Mouse (Mus musculus): ENCODE measurements around the gene Ppp2r3c. TPM values are rescaled to one million over a fixed set of nuclear protein-coding genes. Genes with fewer than 3 reads are reported as not detected.
"Not testable (repeated sequence)": the region's sequence is repeated elsewhere in the genome, so short reads cannot be mapped to it uniquely, and the experiment has no call there.

Ppp2r3c gene
- polyA plus RNA-seq, 1 experiment from 2014 or later, result 9.5 TPM

GRCm38 (mm10) chr12:55313901-55314300 is 11.1 kb upstream of the Ppp2r3c start:
- WGBS, result 88% methylated on average over 5 of the region's 5 CpGs
- Histone ChIP-seq H3K9me3 (replicated peaks) (no peaks in the 10 kb centered on the region), H3K36me3 (no peaks in the 10 kb centered on the region; the same call in 1 of the 2 replicates), H3K4me3 (no peak overlapping the region), H3K4me1 (replicated peaks) (peaks cover 2% of the 10 kb centered on the region; the same call in 1 of the 2 replicates), H3K27ac (no peak overlapping the region), H3K4me2 (no peak overlapping the region), H3K9ac (no peak overlapping the region), H3K27me3 (no peaks in the 10 kb centered on the region)
- ATAC-seq (replicated peaks; ENCODE audit: insufficient number of reproducible peaks, insufficient read depth, low FRiP score, low read depth), result no peak

- no peak overlapping the region for H3K27ac ChIP-seq
- WGBS, result 83% methylated on average over 7 of the region's 7 CpGs
- no peaks in the 10 kb centered on the region for H3K9me3 ChIP-seq (replicated peaks)
- H3K9ac ChIP-seq, result no peak overlapping the region
- ATAC-seq (replicated peaks; ENCODE audit: insufficient number of reproducible peaks, insufficient read depth, low FRiP score, low read depth), result no peak
- no peak overlapping the region for H3K4me2 ChIP-seq
- no peaks in the 10 kb centered on the region; the same call in 1 of the 2 replicates for H3K36me3 ChIP-seq
- H3K27me3 ChIP-seq, result no peaks in the 10 kb centered on the region
- H3K4me3 ChIP-seq, result no peak overlapping the region
- peaks cover 2% of the 10 kb centered on the region; the same call in 1 of the 2 replicates for H3K4me1 ChIP-seq (replicated peaks)
Measured at GRCm38 (mm10) chr12:55311841-55312240, 9.0 kb upstream of the Ppp2r3c start.

- Histone ChIP-seq H3K4me3 (no peak overlapping the region), H3K4me2 (no peak overlapping the region), H3K9ac (no peak overlapping the region), H3K4me1 (replicated peaks) (no peaks in the 10 kb centered on the region), H3K27me3 (no peaks in the 10 kb centered on the region), H3K27ac (no peak overlapping the region), H3K36me3 (no peaks in the 10 kb centered on the region; the same call in 1 of the 2 replicates), H3K9me3 (replicated peaks) (no peaks in the 10 kb centered on the region)
- WGBS, result 76% methylated on average over 8 of the region's 8 CpGs
- no peak for ATAC-seq (replicated peaks; ENCODE audit: insufficient number of reproducible peaks, insufficient read depth, low FRiP score, low read depth)
Measured at GRCm38 (mm10) chr12:55309501-55309900, 6.7 kb upstream of the Ppp2r3c start.

GRCm38 (mm10) chr12:55308731-55309130 is 5.9 kb upstream of the Ppp2r3c start:
- H3K9me3 ChIP-seq (replicated peaks), result no peaks in the 10 kb centered on the region
- no peaks in the 10 kb centered on the region; the same call in 1 of the 2 replicates for H3K36me3 ChIP-seq
- no peaks in the 10 kb centered on the region for H3K27me3 ChIP-seq
- no peak overlapping the region for H3K4me3 ChIP-seq
- H3K4me2 ChIP-seq, result no peak overlapping the region
- H3K9ac ChIP-seq, result no peak overlapping the region
- ATAC-seq (replicated peaks; ENCODE audit: insufficient number of reproducible peaks, insufficient read depth, low FRiP score, low read depth), result no peak
- no peak overlapping the region for H3K27ac ChIP-seq
- peaks cover 5% of the 10 kb centered on the region for H3K4me1 ChIP-seq (replicated peaks)
- WGBS, result 92% methylated on average over 9 of the region's 9 CpGs

GRCm38 (mm10) chr12:55307566-55307965 is 4.8 kb upstream of the Ppp2r3c start:
- H3K36me3 ChIP-seq, result no peaks in the 10 kb centered on the region; the same call in 1 of the 2 replicates
- H3K9ac ChIP-seq, result no peak overlapping the region
- no peak overlapping the region for H3K4me3 ChIP-seq
- WGBS, result 87% methylated on average over 6 of the region's 6 CpGs
- no peak overlapping the region for H3K27ac ChIP-seq
- H3K4me2 ChIP-seq, result no peak overlapping the region
- no peak for ATAC-seq (replicated peaks; ENCODE audit: insufficient number of reproducible peaks, insufficient read depth, low FRiP score, low read depth)
- H3K9me3 ChIP-seq (replicated peaks), result no peaks in the 10 kb centered on the region
- H3K27me3 ChIP-seq, result no peaks in the 10 kb centered on the region
- H3K4me1 ChIP-seq (replicated peaks), result peaks cover 7% of the 10 kb centered on the region

- no peak overlapping the region for H3K27ac ChIP-seq
- H3K36me3 ChIP-seq, result no peaks in the 10 kb centered on the region; the same call in 1 of the 2 replicates
- H3K9ac ChIP-seq, result no peak overlapping the region
- 89% methylated on average over 4 of the region's 4 CpGs for WGBS
- H3K4me2 ChIP-seq, result no peak overlapping the region
- H3K4me1 ChIP-seq (replicated peaks), result peaks cover 13% of the 10 kb centered on the region
- H3K9me3 ChIP-seq (replicated peaks), result no peaks in the 10 kb centered on the region
- no peak for ATAC-seq (replicated peaks; ENCODE audit: insufficient number of reproducible peaks, insufficient read depth, low FRiP score, low read depth)
- H3K27me3 ChIP-seq, result no peaks in the 10 kb centered on the region
- H3K4me3 ChIP-seq, result no peak overlapping the region
Measured at GRCm38 (mm10) chr12:55306371-55306770, 3.6 kb upstream of the Ppp2r3c start.

GRCm38 (mm10) chr12:55301472-55302300 is 1.1 kb downstream of the Ppp2r3c start:
- 44% methylated on average over 11 of the region's 11 CpGs for WGBS
- Histone ChIP-seq H3K36me3 (peaks cover 16% of the 10 kb centered on the region), H3K4me2 (peak overlapping the region; percentile 64), H3K4me1 (replicated peaks) (peaks cover 22% of the 10 kb centered on the region), H3K9ac (peak overlapping the region; percentile 67), H3K9me3 (replicated peaks) (no peaks in the 10 kb centered on the region), H3K4me3 (peak overlapping the region; percentile 62), H3K27me3 (no peaks in the 10 kb centered on the region), H3K27ac (peak overlapping the region; percentile 94)
- ATAC-seq (replicated peaks; ENCODE audit: insufficient number of reproducible peaks, insufficient read depth, low FRiP score, low read depth), result no peak

- Histone ChIP-seq H3K4me3 (peak overlapping the region; percentile 62; the same call in 1 of the 2 replicates), H3K9me3 (replicated peaks) (no peaks in the 10 kb centered on the region), H3K4me2 (peak overlapping the region; percentile 64), H3K27me3 (no peaks in the 10 kb centered on the region), H3K36me3 (peaks cover 21% of the 10 kb centered on the region), H3K27ac (no peak overlapping the region), H3K4me1 (replicated peaks) (peaks cover 22% of the 10 kb centered on the region), H3K9ac (no peak overlapping the region)
- 87% methylated on average over 3 of the region's 3 CpGs for WGBS
- no peak for ATAC-seq (replicated peaks; ENCODE audit: insufficient number of reproducible peaks, insufficient read depth, low FRiP score, low read depth)
Measured at GRCm38 (mm10) chr12:55300820-55301351, 1.9 kb downstream of the Ppp2r3c start.

- H3K27me3 ChIP-seq, result no peaks in the 10 kb centered on the region
- H3K27ac ChIP-seq, result no peak within 1 kb of the TSS
- peaks cover 34% of the 10 kb centered on the region for H3K36me3 ChIP-seq
- no peak within 1 kb of the TSS for H3K4me3 ChIP-seq
- WGBS, result 85% methylated on average over 5 of the region's 5 CpGs
- H3K4me1 ChIP-seq (replicated peaks), result peaks cover 22% of the 10 kb centered on the region
- no peak within 1 kb of the TSS for H3K4me2 ChIP-seq
- H3K9ac ChIP-seq, result no peak within 1 kb of the TSS
- ATAC-seq (replicated peaks; ENCODE audit: insufficient number of reproducible peaks, insufficient read depth, low FRiP score, low read depth), result no peak
- H3K9me3 ChIP-seq (replicated peaks), result no peaks in the 10 kb centered on the region
Measured at GRCm38 (mm10) chr12:55299336-55299735, 3.5 kb downstream of the Ppp2r3c start, which contains the start of gene 1110008L16Rik. 1110008L16Rik (plus strand) TSS chr12:55299577.

- H3K27me3 ChIP-seq, result no peaks in the 10 kb centered on the region
- peaks cover 14% of the 10 kb centered on the region for H3K4me1 ChIP-seq (replicated peaks)
- no peak overlapping the region for H3K9ac ChIP-seq
- ATAC-seq (replicated peaks; ENCODE audit: insufficient number of reproducible peaks, insufficient read depth, low FRiP score, low read depth), result no peak
- 93% methylated on average over 9 of the region's 9 CpGs for WGBS
- H3K4me2 ChIP-seq, result no peak overlapping the region
- H3K36me3 ChIP-seq, result peaks cover 43% of the 10 kb centered on the region
- no peaks in the 10 kb centered on the region for H3K9me3 ChIP-seq (replicated peaks)
- no peak overlapping the region for H3K27ac ChIP-seq
- H3K4me3 ChIP-seq, result no peak overlapping the region
Measured at GRCm38 (mm10) chr12:55298112-55298511, 4.7 kb downstream of the Ppp2r3c start.

GRCm38 (mm10) chr12:55277583-55277982 is 25.2 kb downstream of the Ppp2r3c start:
- not testable (repeated sequence) for H3K27me3 ChIP-seq; H3K4me1 ChIP-seq (replicated peaks); H3K4me2 ChIP-seq; H3K36me3 ChIP-seq; ATAC-seq (replicated peaks; ENCODE audit: insufficient number of reproducible peaks, insufficient read depth, low FRiP score, low read depth); H3K4me3 ChIP-seq; H3K9me3 ChIP-seq (replicated peaks); H3K9ac ChIP-seq; H3K27ac ChIP-seq
- WGBS, result 90% methylated on average over 3 of the region's 6 CpGs

Data from heart, embryonic 15.5 days (tissue).